Mouse (Mus musculus): Measurements from ENCODE around the gene Gm20817.
"Not testable (repeated sequence)": the region's sequence is repeated elsewhere in the genome, so short reads cannot be mapped to it uniquely, and the experiment has no call there.

Gene Gm20817

GRCm38 (mm10) chrY:68832628-68833027, at the start of gene Gm20817:
Gene Gm20817, minus strand, starts transcription at chrY:68832728.
- not testable (repeated sequence) for DNase-seq (ENCODE audit: low spot score in 2 of 2)

All from right cerebral cortex, postnatal 36 days (tissue).